Mouse (Mus musculus): ENCODE measurements around the gene Gar1. TPM values are rescaled to one million over a fixed set of nuclear protein-coding genes. Genes with fewer than 3 reads are reported as not detected.

The Gar1 gene
- polyA plus RNA-seq, 1 experiment from 2014 or later = 38.9 TPM

- Histone ChIP-seq H3K27me3 (replicated peaks; ENCODE audit: control insufficient read depth, insufficient read depth, low read length) (no peaks in the 10 kb centered on the region), H3K36me3 (ENCODE audit: control insufficient read depth, insufficient read depth, low read length) (peaks cover 45% of the 10 kb centered on the region), H3K9ac (ENCODE audit: low read depth, low read length) (no peak overlapping the region), H3K27ac (replicated peaks; ENCODE audit: low read depth, low read length) (no peak overlapping the region), H3K4me2 (ENCODE audit: low read depth, low read length) (no peak overlapping the region), H3K4me1 (ENCODE audit: control insufficient read depth, insufficient read depth, low read length) (no peaks in the 10 kb centered on the region), H3K9me3 (ENCODE audit: control insufficient read depth, low read length) (no peaks in the 10 kb centered on the region), H3K4me3 (ENCODE audit: low read depth, low read length) (no peak overlapping the region)
- 95% methylated on average over 4 of the region's 4 CpGs for WGBS
- no peak for ATAC-seq (ENCODE audit: low read depth)
- DNase-seq (ENCODE audit: low spot score) = no peak
Observed at GRCm38 (mm10) chr3:129824146-129824545, 7.0 kb downstream of the Gar1 start.

GRCm38 (mm10) chr3:129823293-129823692 is 7.9 kb downstream of the Gar1 start:
- H3K36me3 ChIP-seq (ENCODE audit: control insufficient read depth, insufficient read depth, low read length) = peaks cover 40% of the 10 kb centered on the region
- WGBS = 54% methylated on average over 5 of the region's 5 CpGs
- DNase-seq (ENCODE audit: low spot score) (peak; percentile 44), ATAC-seq (ENCODE audit: low read depth) (no peak; the same call in 1 of the 2 replicates)
- H3K4me3 ChIP-seq (ENCODE audit: low read depth, low read length) = no peak overlapping the region
- no peaks in the 10 kb centered on the region for H3K9me3 ChIP-seq (ENCODE audit: control insufficient read depth, low read length)
- H3K4me2 ChIP-seq (ENCODE audit: low read depth, low read length) = no peak overlapping the region
- no peaks in the 10 kb centered on the region for H3K27me3 ChIP-seq (replicated peaks; ENCODE audit: control insufficient read depth, insufficient read depth, low read length)
- H3K27ac ChIP-seq (replicated peaks; ENCODE audit: low read depth, low read length) = no peak overlapping the region
- H3K4me1 ChIP-seq (ENCODE audit: control insufficient read depth, insufficient read depth, low read length) = no peaks in the 10 kb centered on the region
- H3K9ac ChIP-seq (ENCODE audit: low read depth, low read length) = no peak overlapping the region

GRCm38 (mm10) chr3:129822206-129822775 is 8.9 kb downstream of the Gar1 start, which contains the start of gene Rrh:
Gene Rrh (minus strand): TSS chr3:129822587.
- H3K27me3 ChIP-seq (replicated peaks; ENCODE audit: control insufficient read depth, insufficient read depth, low read length) = no peaks in the 10 kb centered on the region
- H3K4me2 ChIP-seq (ENCODE audit: low read depth, low read length) = no peak within 1 kb of the TSS
- peaks cover 39% of the 10 kb centered on the region for H3K36me3 ChIP-seq (ENCODE audit: control insufficient read depth, insufficient read depth, low read length)
- WGBS = 89% methylated on average over 11 of the region's 11 CpGs
- H3K4me3 ChIP-seq (ENCODE audit: low read depth, low read length) = no peak within 1 kb of the TSS
- H3K9me3 ChIP-seq (ENCODE audit: control insufficient read depth, low read length) = no peaks in the 10 kb centered on the region
- H3K4me1 ChIP-seq (ENCODE audit: control insufficient read depth, insufficient read depth, low read length) = no peaks in the 10 kb centered on the region
- no peak within 1 kb of the TSS for H3K9ac ChIP-seq (ENCODE audit: low read depth, low read length)
- DNase-seq (ENCODE audit: low spot score) (no peak), ATAC-seq (ENCODE audit: low read depth) (no peak)
- no peak within 1 kb of the TSS for H3K27ac ChIP-seq (replicated peaks; ENCODE audit: low read depth, low read length)

- Histone ChIP-seq H3K4me1 (ENCODE audit: control insufficient read depth, insufficient read depth, low read length) (no peaks in the 10 kb centered on the region), H3K27me3 (replicated peaks; ENCODE audit: control insufficient read depth, insufficient read depth, low read length) (no peaks in the 10 kb centered on the region), H3K9me3 (ENCODE audit: control insufficient read depth, low read length) (no peaks in the 10 kb centered on the region), H3K9ac (ENCODE audit: low read depth, low read length) (no peak overlapping the region), H3K27ac (replicated peaks; ENCODE audit: low read depth, low read length) (no peak overlapping the region), H3K4me2 (ENCODE audit: low read depth, low read length) (no peak overlapping the region), H3K4me3 (ENCODE audit: low read depth, low read length) (no peak overlapping the region), H3K36me3 (ENCODE audit: control insufficient read depth, insufficient read depth, low read length) (peaks cover 37% of the 10 kb centered on the region)
- WGBS = 69% methylated on average over 8 of the region's 8 CpGs
- ATAC-seq (ENCODE audit: low read depth) = no peak
- DNase-seq (ENCODE audit: low spot score) = no peak
Observed at GRCm38 (mm10) chr3:129821736-129822135, 9.5 kb downstream of the Gar1 start.

- 48% methylated on average over 9 of the region's 9 CpGs for WGBS
- no peaks in the 10 kb centered on the region for H3K9me3 ChIP-seq (ENCODE audit: control insufficient read depth, low read length)
- peaks cover 28% of the 10 kb centered on the region for H3K36me3 ChIP-seq (ENCODE audit: control insufficient read depth, insufficient read depth, low read length)
- H3K4me2 ChIP-seq (ENCODE audit: low read depth, low read length) = no peak overlapping the region
- no peak overlapping the region for H3K27ac ChIP-seq (replicated peaks; ENCODE audit: low read depth, low read length)
- H3K4me1 ChIP-seq (ENCODE audit: control insufficient read depth, insufficient read depth, low read length) = no peaks in the 10 kb centered on the region
- no peak overlapping the region for H3K4me3 ChIP-seq (ENCODE audit: low read depth, low read length)
- ATAC-seq (ENCODE audit: low read depth) = no peak; the same call in 1 of the 2 replicates
- DNase-seq (ENCODE audit: low spot score) = peak; percentile 41
- H3K27me3 ChIP-seq (replicated peaks; ENCODE audit: control insufficient read depth, insufficient read depth, low read length) = no peaks in the 10 kb centered on the region
- no peak overlapping the region for H3K9ac ChIP-seq (ENCODE audit: low read depth, low read length)
Observed at GRCm38 (mm10) chr3:129820847-129821246, 10.3 kb downstream of the Gar1 start.

- H3K9ac ChIP-seq (ENCODE audit: low read depth, low read length) = no peak within 1 kb of the TSS
- no peaks in the 10 kb centered on the region for H3K9me3 ChIP-seq (ENCODE audit: control insufficient read depth, low read length)
- WGBS = 80% methylated on average over 10 of the region's 10 CpGs
- no peaks in the 10 kb centered on the region for H3K27me3 ChIP-seq (replicated peaks; ENCODE audit: control insufficient read depth, insufficient read depth, low read length)
- no peak within 1 kb of the TSS for H3K4me3 ChIP-seq (ENCODE audit: low read depth, low read length)
- H3K36me3 ChIP-seq (ENCODE audit: control insufficient read depth, insufficient read depth, low read length) = no peaks in the 10 kb centered on the region
- ATAC-seq (ENCODE audit: low read depth) (no peak), DNase-seq (ENCODE audit: low spot score) (no peak)
- H3K27ac ChIP-seq (replicated peaks; ENCODE audit: low read depth, low read length) = no peak within 1 kb of the TSS
- no peaks in the 10 kb centered on the region for H3K4me1 ChIP-seq (ENCODE audit: control insufficient read depth, insufficient read depth, low read length)
- H3K4me2 ChIP-seq (ENCODE audit: low read depth, low read length) = no peak within 1 kb of the TSS
Observed at GRCm38 (mm10) chr3:129803765-129804164, 27.4 kb downstream of the Gar1 start, which contains the start of gene Lrit3. Gene Lrit3 (minus strand): TSS chr3:129804030.

GRCm38 (mm10) chr3:129799011-129799410 is 32.2 kb downstream of the Gar1 start:
- Histone ChIP-seq H3K4me3 (ENCODE audit: low read depth, low read length) (no peak overlapping the region), H3K9me3 (ENCODE audit: control insufficient read depth, low read length) (no peaks in the 10 kb centered on the region), H3K9ac (ENCODE audit: low read depth, low read length) (no peak overlapping the region), H3K4me2 (ENCODE audit: low read depth, low read length) (no peak overlapping the region), H3K27me3 (replicated peaks; ENCODE audit: control insufficient read depth, insufficient read depth, low read length) (no peaks in the 10 kb centered on the region), H3K4me1 (ENCODE audit: control insufficient read depth, insufficient read depth, low read length) (no peaks in the 10 kb centered on the region), H3K27ac (replicated peaks; ENCODE audit: low read depth, low read length) (no peak overlapping the region), H3K36me3 (ENCODE audit: control insufficient read depth, insufficient read depth, low read length) (no peaks in the 10 kb centered on the region)
- no peak for DNase-seq (ENCODE audit: low spot score)
- no peak for ATAC-seq (ENCODE audit: low read depth)
- 73% methylated on average over 2 of the region's 2 CpGs for WGBS

GRCm38 (mm10) chr3:129798551-129798950 is 32.6 kb downstream of the Gar1 start:
- DNase-seq (ENCODE audit: low spot score) = no peak
- Histone ChIP-seq H3K36me3 (ENCODE audit: control insufficient read depth, insufficient read depth, low read length) (no peaks in the 10 kb centered on the region), H3K9me3 (ENCODE audit: control insufficient read depth, low read length) (no peaks in the 10 kb centered on the region), H3K4me1 (ENCODE audit: control insufficient read depth, insufficient read depth, low read length) (no peaks in the 10 kb centered on the region), H3K27ac (replicated peaks; ENCODE audit: low read depth, low read length) (no peak overlapping the region), H3K27me3 (replicated peaks; ENCODE audit: control insufficient read depth, insufficient read depth, low read length) (no peaks in the 10 kb centered on the region), H3K4me3 (ENCODE audit: low read depth, low read length) (no peak overlapping the region), H3K9ac (ENCODE audit: low read depth, low read length) (no peak overlapping the region), H3K4me2 (ENCODE audit: low read depth, low read length) (no peak overlapping the region)
- ATAC-seq (ENCODE audit: low read depth) = no peak
- WGBS = 72% methylated on average over 11 of the region's 11 CpGs

- ATAC-seq (ENCODE audit: low read depth) (no peak), DNase-seq (ENCODE audit: low spot score) (no peak)
- Histone ChIP-seq H3K27ac (replicated peaks; ENCODE audit: low read depth, low read length) (no peak overlapping the region), H3K4me2 (ENCODE audit: low read depth, low read length) (no peak overlapping the region), H3K9me3 (ENCODE audit: control insufficient read depth, low read length) (no peaks in the 10 kb centered on the region), H3K4me3 (ENCODE audit: low read depth, low read length) (no peak overlapping the region), H3K4me1 (ENCODE audit: control insufficient read depth, insufficient read depth, low read length) (no peaks in the 10 kb centered on the region), H3K9ac (ENCODE audit: low read depth, low read length) (no peak overlapping the region), H3K27me3 (replicated peaks; ENCODE audit: control insufficient read depth, insufficient read depth, low read length) (no peaks in the 10 kb centered on the region), H3K36me3 (ENCODE audit: control insufficient read depth, insufficient read depth, low read length) (no peaks in the 10 kb centered on the region)
- WGBS = 78% methylated on average over 5 of the region's 5 CpGs
Observed at GRCm38 (mm10) chr3:129797341-129797740, 33.9 kb downstream of the Gar1 start.
